Mouse (Mus musculus): Measurements from ENCODE around the gene Sertm1. TPM values are rescaled to one million over a fixed set of nuclear protein-coding genes. Genes with fewer than 3 reads are reported as not detected.

Sertm1 gene
- polyA plus RNA-seq, 1 experiment from 2014 or later: 1.4 TPM

GRCm38 (mm10) chr3:54897974-54898373, 17.7 kb downstream of the Sertm1 start:
- ATAC-seq (no peak), DNase-seq (ENCODE audit: low spot score) (no peak)
- Histone ChIP-seq H3K27ac (ENCODE audit: low read depth, low read length) (no peak overlapping the region), H3K4me2 (ENCODE audit: low read length) (no peak overlapping the region), H3K4me3 (ENCODE audit: low read depth, low read length) (no peak overlapping the region), H3K4me1 (ENCODE audit: control insufficient read depth, insufficient read depth, low read length) (no peaks in the 10 kb centered on the region), H3K9me3 (replicated peaks; ENCODE audit: control insufficient read depth, low read length) (no peaks in the 10 kb centered on the region), H3K27me3 (replicated peaks; ENCODE audit: control insufficient read depth, insufficient read depth, low read length) (no peaks in the 10 kb centered on the region), H3K9ac (ENCODE audit: low read length) (no peak overlapping the region), H3K36me3 (ENCODE audit: control insufficient read depth, insufficient read depth, low read length) (no peaks in the 10 kb centered on the region)
- WGBS: 91% methylated on average over 10 of the region's 10 CpGs

DNA sequence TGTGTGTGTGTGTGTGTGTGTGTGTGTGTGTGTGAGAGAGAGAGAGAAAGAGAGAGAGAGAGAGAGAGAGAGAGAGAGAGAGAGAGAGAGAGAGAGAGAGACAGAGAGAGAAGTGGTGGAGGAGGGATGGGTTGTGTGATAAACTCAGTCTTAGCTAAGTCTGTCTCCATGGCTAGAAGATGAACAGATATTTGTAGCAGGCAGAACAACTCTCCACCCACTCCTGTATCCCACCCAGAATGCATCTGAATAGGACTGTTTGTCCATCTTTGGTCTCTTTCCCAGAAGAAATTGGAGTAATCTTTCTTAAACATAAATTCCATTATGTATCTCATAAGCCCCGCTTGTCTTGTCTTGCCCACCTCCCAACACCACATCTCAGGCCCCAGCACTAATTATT, 20.8 kb downstream of the Sertm1 start:
- DNase-seq (ENCODE audit: low spot score) (no peak), ATAC-seq (no peak)
- H3K27me3 ChIP-seq (replicated peaks; ENCODE audit: control insufficient read depth, insufficient read depth, low read length): no peaks in the 10 kb centered on the region
- 88% methylated on average over 1 of the region's 1 CpGs for WGBS
- no peak overlapping the region for H3K4me3 ChIP-seq (ENCODE audit: low read depth, low read length)
- peaks cover 4% of the 10 kb centered on the region; the same call in 1 of the 2 replicates for H3K4me1 ChIP-seq (ENCODE audit: control insufficient read depth, insufficient read depth, low read length)
- H3K36me3 ChIP-seq (ENCODE audit: control insufficient read depth, insufficient read depth, low read length): no peaks in the 10 kb centered on the region
- no peak overlapping the region for H3K4me2 ChIP-seq (ENCODE audit: low read length)
- H3K27ac ChIP-seq (ENCODE audit: low read depth, low read length): no peak overlapping the region
- H3K9me3 ChIP-seq (replicated peaks; ENCODE audit: control insufficient read depth, low read length): no peaks in the 10 kb centered on the region
- H3K9ac ChIP-seq (ENCODE audit: low read length): no peak overlapping the region

DNA sequence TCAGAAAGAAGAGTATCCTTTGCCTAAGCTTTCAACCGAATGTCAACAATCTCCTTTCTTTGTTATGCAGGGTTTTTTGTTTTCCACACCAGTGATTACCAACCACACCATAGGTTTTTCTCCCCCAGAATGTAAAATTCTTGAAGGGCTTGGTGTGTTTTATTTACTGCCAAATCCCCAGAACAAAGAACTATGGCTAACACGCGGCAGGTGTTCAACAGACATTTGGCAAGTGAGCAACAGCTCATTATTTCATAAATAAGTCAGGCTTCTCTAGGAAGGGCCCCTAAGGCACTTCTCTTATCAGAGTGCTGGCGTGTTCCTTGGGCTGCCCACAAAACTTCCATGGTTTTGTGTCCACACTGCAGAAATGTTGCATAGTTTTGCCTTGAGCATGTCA, 23.5 kb downstream of the Sertm1 start:
- H3K36me3 ChIP-seq (ENCODE audit: control insufficient read depth, insufficient read depth, low read length): no peaks in the 10 kb centered on the region
- H3K27ac ChIP-seq (ENCODE audit: low read depth, low read length): no peak overlapping the region
- DNase-seq (ENCODE audit: low spot score) (peak; percentile 72), ATAC-seq (peak; percentile 58)
- WGBS: 18% methylated on average over 4 of the region's 4 CpGs
- H3K4me1 ChIP-seq (ENCODE audit: control insufficient read depth, insufficient read depth, low read length): peaks cover 4% of the 10 kb centered on the region; the same call in 1 of the 2 replicates
- no peak overlapping the region for H3K9ac ChIP-seq (ENCODE audit: low read length)
- no peaks in the 10 kb centered on the region for H3K27me3 ChIP-seq (replicated peaks; ENCODE audit: control insufficient read depth, insufficient read depth, low read length)
- H3K4me2 ChIP-seq (ENCODE audit: low read length): no peak overlapping the region
- no peak overlapping the region for H3K4me3 ChIP-seq (ENCODE audit: low read depth, low read length)
- H3K9me3 ChIP-seq (replicated peaks; ENCODE audit: control insufficient read depth, low read length): no peaks in the 10 kb centered on the region

GRCm38 (mm10) chr3:54886501-54886900, 29.2 kb downstream of the Sertm1 start:
- ATAC-seq: no peak
- Histone ChIP-seq H3K4me1 (ENCODE audit: control insufficient read depth, insufficient read depth, low read length) (peaks cover 1% of the 10 kb centered on the region; the same call in 1 of the 2 replicates), H3K36me3 (ENCODE audit: control insufficient read depth, insufficient read depth, low read length) (no peaks in the 10 kb centered on the region), H3K27ac (ENCODE audit: low read depth, low read length) (no peak overlapping the region), H3K9ac (ENCODE audit: low read length) (no peak overlapping the region), H3K4me3 (ENCODE audit: low read depth, low read length) (no peak overlapping the region), H3K9me3 (replicated peaks; ENCODE audit: control insufficient read depth, low read length) (no peaks in the 10 kb centered on the region), H3K4me2 (ENCODE audit: low read length) (no peak overlapping the region), H3K27me3 (replicated peaks; ENCODE audit: control insufficient read depth, insufficient read depth, low read length) (no peaks in the 10 kb centered on the region)
- 82% methylated on average over 2 of the region's 2 CpGs for WGBS
- DNase-seq (ENCODE audit: low spot score): no peak

Other genes with a start within 250 kb of the Sertm1 start
- gene Supt20, start 223.1 kb downstream of the Sertm1 start, polyA plus RNA-seq (2014; fragmentation: Nextera tagmentation; extraction: Ambion mirVana): 74.2 and 87.7 TPM in 2 replicates
- gene Gm21958, start 201.5 kb downstream of the Sertm1 start, polyA plus RNA-seq (2014; fragmentation: Nextera tagmentation; extraction: Ambion mirVana): 1.1 TPM in 1 of 2 replicates, not detected in the other
- gene Exosc8, start 180.5 kb downstream of the Sertm1 start, polyA plus RNA-seq (2014; fragmentation: Nextera tagmentation; extraction: Ambion mirVana): 98.5 and 101 TPM in 2 replicates
- gene Alg5, start 180.3 kb downstream of the Sertm1 start, polyA plus RNA-seq (2014; fragmentation: Nextera tagmentation; extraction: Ambion mirVana): 55.8 and 60.2 TPM in 2 replicates
- 0.17 and 0.30 TPM in 2 replicates for gene Smad9, start 160.3 kb downstream of the Sertm1 start, polyA plus RNA-seq (2014; fragmentation: Nextera tagmentation; extraction: Ambion mirVana)
- 40.7 and 43.8 TPM in 2 replicates for gene Rfxap, start 108.1 kb downstream of the Sertm1 start, polyA plus RNA-seq (2014; fragmentation: Nextera tagmentation; extraction: Ambion mirVana)
- gene Ccna1, start 139.6 kb upstream of the Sertm1 start, polyA plus RNA-seq (2014; fragmentation: Nextera tagmentation; extraction: Ambion mirVana): 2.7 and 3.4 TPM in 2 replicates
- gene Spg20, start 196.2 kb upstream of the Sertm1 start, polyA plus RNA-seq (2014; fragmentation: Nextera tagmentation; extraction: Ambion mirVana): 17.7 and 22.2 TPM in 2 replicates
- 0.07 TPM in 1 of 2 replicates, not detected in the other for gene Ccdc169, start 221.5 kb upstream of the Sertm1 start, polyA plus RNA-seq (2014; fragmentation: Nextera tagmentation; extraction: Ambion mirVana)